Mouse (Mus musculus) MEL (cell line): ENCODE results near the gene Rab1b. TPM values are rescaled to one million over a fixed set of nuclear protein-coding genes. Genes with fewer than 3 reads are reported as not detected.
A peak's percentile ranks its signal among the peaks of the same experiment; 100 is the strongest.

Experiments used
- DNase-seq: peaks from one replicate; pipeline ENCODE4 v3.0.0; 2011; ENCODE audit warnings: low read depth, low spot score
- H3K27ac ChIP-seq: 2 replicates; pipeline ENCODE4 v1.5.1; 2012; ENCODE audit warnings: low read depth, mild to moderate bottlenecking, control low read depth, low read length, moderate library complexity; ENCODE audit not compliant: control insufficient read depth
- H3K27me3 ChIP-seq, 2 experiments: fragments of 150-350 bp in 1 of 2; sonication (generic) in 1 of 2; 2 replicates each; pipeline ENCODE4 v1.6.1; 2012; ENCODE audit warnings: low read length in 2 of 2, mild to moderate bottlenecking in 2 of 2, improper control_type of control experiment in 1 of 2, moderate library complexity in 1 of 2; ENCODE audit not compliant: insufficient read depth in 2 of 2, control insufficient read depth in 1 of 2
- H3K36me3 ChIP-seq, 2 experiments: 2 replicates each; pipeline ENCODE4 v1.6.1; 2012 to 2014; ENCODE audit warnings: low read length in 2 of 2, improper control_type of control experiment in 1 of 2, inconsistent platforms in 1 of 2, mild to moderate bottlenecking in 1 of 2; ENCODE audit not compliant: insufficient read depth in 2 of 2, control insufficient read depth in 1 of 2
- H3K4me1 ChIP-seq, 2 experiments: fragments of 150-350 bp in 1 of 2; sonication (generic) in 1 of 2; 2 replicates each; pipeline ENCODE4 v1.6.1; 2012; ENCODE audit warnings: low read length in 2 of 2, improper control_type of control experiment in 1 of 2, mild to moderate bottlenecking in 1 of 2; ENCODE audit not compliant: insufficient read depth in 2 of 2, control insufficient read depth in 1 of 2
- H3K4me3 ChIP-seq, 2 experiments: fragments of 150-350 bp in 1 of 2; sonication (generic) in 1 of 2; 2 replicates each; pipeline ENCODE4 v1.5.1; 2012; ENCODE audit warnings: low read depth in 2 of 2, low read length in 2 of 2, mild to moderate bottlenecking in 2 of 2, moderate library complexity in 2 of 2, control low read depth in 1 of 2, improper control_type of control experiment in 1 of 2; ENCODE audit not compliant: control insufficient read depth in 1 of 2, insufficient read depth in 1 of 2
- H3K79me2 ChIP-seq: 2 replicates; pipeline ENCODE4 v1.6.1; 2012; ENCODE audit warnings: mild to moderate bottlenecking, low read length, moderate library complexity; ENCODE audit not compliant: control insufficient read depth, poor library complexity, insufficient read depth
- H3K9ac ChIP-seq: 2 replicates; pipeline ENCODE4 v1.6.1; 2012; ENCODE audit warnings: low read depth, mild to moderate bottlenecking, control low read depth, low read length, moderate library complexity; ENCODE audit not compliant: control insufficient read depth, poor library complexity, severe bottlenecking
- H3K9me3 ChIP-seq: fragments of 150-350 bp; sonication (generic); replicated peaks from 2 replicates; pipeline ENCODE4 v1.6.1; 2012; ENCODE audit warnings: mild to moderate bottlenecking, low read length, improper control_type of control experiment, moderate library complexity; ENCODE audit not compliant: insufficient read depth
- BHLHE40 ChIP-seq: IDR thresholded peaks from 2 replicates; pipeline ENCODE4 v1.6.1; 2012; ENCODE audit warnings: low read depth, mild to moderate bottlenecking, inconsistent platforms, low read length, improper control_type of control experiment, borderline replicate concordance
- CHD1 ChIP-seq: IDR thresholded peaks from 2 replicates; pipeline ENCODE4 v1.6.1; 2012; ENCODE audit warnings: low read depth, mild to moderate bottlenecking, inconsistent platforms, low read length, improper control_type of control experiment
- CHD2 ChIP-seq: IDR thresholded peaks from 2 replicates; pipeline ENCODE4 v1.6.1; 2011; ENCODE audit warnings: low read length, improper control_type of control experiment
- CTCF ChIP-seq, 3 experiments: IDR thresholded peaks in 2 of 3; conservative IDR thresholded peaks in 1 of 3; 2 replicates each; pipeline ENCODE4 v1.5.1; 2011 to 2012; ENCODE audit warnings: low read length in 3 of 3, low read depth in 2 of 3, mild to moderate bottlenecking in 2 of 3, improper control_type of control experiment in 1 of 3, inconsistent platforms in 1 of 3, mixed read lengths in 1 of 3, moderate library complexity in 1 of 3; ENCODE audit not compliant: control insufficient read depth in 1 of 3, insufficient read depth in 1 of 3, poor library complexity in 1 of 3, severe bottlenecking in 1 of 3
- ELF1 ChIP-seq: IDR thresholded peaks from 2 replicates; pipeline ENCODE4 v1.6.1; 2014; ENCODE audit warnings: low read depth, mild to moderate bottlenecking, inconsistent platforms, low read length, improper control_type of control experiment, moderate library complexity
- EP300 ChIP-seq, 2 experiments: IDR thresholded peaks; 2 replicates each; pipeline ENCODE4 v1.6.1; 2011; ENCODE audit warnings: improper control_type of control experiment in 2 of 2, low read length in 2 of 2, low read depth in 1 of 2, mild to moderate bottlenecking in 1 of 2
- ETS1 ChIP-seq: IDR thresholded peaks from 2 replicates; pipeline ENCODE4 v1.6.1; 2012; ENCODE audit warnings: low read depth, mild to moderate bottlenecking, inconsistent platforms, low read length, improper control_type of control experiment, moderate library complexity
- GATA1 ChIP-seq: IDR thresholded peaks from 2 replicates; pipeline ENCODE4 v1.6.1; 2011; ENCODE audit warnings: low read depth, low read length, improper control_type of control experiment
- JUND ChIP-seq: IDR thresholded peaks from 2 replicates; pipeline ENCODE4 v1.6.1; 2011; ENCODE audit warnings: low read depth, mild to moderate bottlenecking, improper control_type of control experiment, low read length
- KAT2A ChIP-seq: conservative IDR thresholded peaks from 2 replicates; pipeline ENCODE4 v1.6.1; 2012; ENCODE audit warnings: low read depth, low read length, improper control_type of control experiment, inconsistent platforms
- MAFK ChIP-seq: IDR thresholded peaks from 2 replicates; pipeline ENCODE4 v1.6.1; 2011; ENCODE audit warnings: low read depth, mild to moderate bottlenecking, low read length, improper control_type of control experiment, borderline replicate concordance
- MEF2A ChIP-seq: IDR thresholded peaks from 2 replicates; pipeline ENCODE4 v1.6.1; 2014; ENCODE audit warnings: low read depth, mild to moderate bottlenecking, inconsistent platforms, low read length, improper control_type of control experiment; ENCODE audit not compliant: poor library complexity, insufficient replicate concordance, severe bottlenecking; ENCODE audit errors: extremely low read depth
- MXI1 ChIP-seq: IDR thresholded peaks from 2 replicates; pipeline ENCODE4 v1.6.1; 2011; ENCODE audit warnings: mild to moderate bottlenecking, low read depth, low read length, improper control_type of control experiment
- NRF1 ChIP-seq: IDR thresholded peaks from 2 replicates; pipeline ENCODE4 v1.6.1; 2014; ENCODE audit warnings: low read depth, mild to moderate bottlenecking, inconsistent platforms, low read length, improper control_type of control experiment, moderate library complexity; ENCODE audit not compliant: poor library complexity, insufficient read depth, severe bottlenecking
- POLR2AphosphoS2 ChIP-seq: IDR thresholded peaks from 2 replicates; pipeline ENCODE4 v1.6.1; 2011; ENCODE audit warnings: low read length, improper control_type of control experiment
- POLR2AphosphoS5 ChIP-seq: IDR thresholded peaks from 2 replicates; pipeline ENCODE4 v1.6.1; 2012; ENCODE audit warnings: low read depth, borderline replicate concordance, mild to moderate bottlenecking, inconsistent platforms, low read length, moderate library complexity, mixed read lengths
- RAD21 ChIP-seq: IDR thresholded peaks from 2 replicates; pipeline ENCODE4 v1.6.1; 2011; ENCODE audit warnings: mild to moderate bottlenecking, low read depth, low read length, improper control_type of control experiment
- SMC3 ChIP-seq: IDR thresholded peaks from 2 replicates; pipeline ENCODE4 v1.6.1; 2011; ENCODE audit warnings: low read depth, low read length, improper control_type of control experiment
- TBP ChIP-seq: IDR thresholded peaks from 2 replicates; pipeline ENCODE4 v1.8.0; 2011; ENCODE audit warnings: low read depth, low read length, improper control_type of control experiment
- UBTF ChIP-seq: IDR thresholded peaks from 2 replicates; pipeline ENCODE4 v1.6.1; 2012; ENCODE audit warnings: low read depth, mild to moderate bottlenecking, inconsistent platforms, low read length, improper control_type of control experiment, moderate library complexity, borderline replicate concordance; ENCODE audit not compliant: insufficient read depth
- USF1 ChIP-seq: IDR thresholded peaks from 2 replicates; pipeline ENCODE4 v1.6.1; 2014; ENCODE audit warnings: low read depth, mild to moderate bottlenecking, inconsistent platforms, low read length, improper control_type of control experiment, moderate library complexity
- ZC3H11A ChIP-seq: IDR thresholded peaks from 2 replicates; pipeline ENCODE4 v1.6.1; 2012; ENCODE audit warnings: low read depth, mild to moderate bottlenecking, inconsistent platforms, low read length, improper control_type of control experiment
- ZKSCAN1 ChIP-seq: IDR thresholded peaks from 2 replicates; pipeline ENCODE4 v1.6.1; 2012; ENCODE audit warnings: low read depth, mild to moderate bottlenecking, inconsistent platforms, low read length, improper control_type of control experiment, moderate library complexity
- ZMIZ1 ChIP-seq: IDR thresholded peaks from 2 replicates; pipeline ENCODE4 v1.6.1; 2012; ENCODE audit warnings: low read depth, mild to moderate bottlenecking, inconsistent platforms, low read length, improper control_type of control experiment, moderate library complexity
- ZNF384 ChIP-seq: IDR thresholded peaks from 2 replicates; pipeline ENCODE4 v1.6.1; 2012; ENCODE audit warnings: low read depth, mild to moderate bottlenecking, inconsistent platforms, low read length, improper control_type of control experiment
- polyA plus RNA-seq, 2 experiments: library from polyadenylated mRNA; stranded (reverse) in 1 of 2; unstranded in 1 of 2; fragments of >175 nt in 1 of 2; fragments of >200 nt in 1 of 2; gene quantifications; 2 replicates each; pipeline versions ENCODE4 v1.2.1 to v1.2.4; 2012; ENCODE audit warnings: low replicate concordance in 2 of 2, low read depth in 1 of 2; ENCODE audit not compliant: insufficient read length in 2 of 2, insufficient read depth in 1 of 2, missing spikeins in 1 of 2
- total RNA-seq: library from RNA; depleted of rRNA; stranded (reverse); fragments of 300-350 nt; gene quantifications from 2 replicates; pipeline ENCODE4 v1.2.3, GENCODE M21; 2012

The Rab1b gene
- total and polyA plus RNA-seq, 3 experiments: 86.4 to 162 TPM; not detected in 1

DNA sequence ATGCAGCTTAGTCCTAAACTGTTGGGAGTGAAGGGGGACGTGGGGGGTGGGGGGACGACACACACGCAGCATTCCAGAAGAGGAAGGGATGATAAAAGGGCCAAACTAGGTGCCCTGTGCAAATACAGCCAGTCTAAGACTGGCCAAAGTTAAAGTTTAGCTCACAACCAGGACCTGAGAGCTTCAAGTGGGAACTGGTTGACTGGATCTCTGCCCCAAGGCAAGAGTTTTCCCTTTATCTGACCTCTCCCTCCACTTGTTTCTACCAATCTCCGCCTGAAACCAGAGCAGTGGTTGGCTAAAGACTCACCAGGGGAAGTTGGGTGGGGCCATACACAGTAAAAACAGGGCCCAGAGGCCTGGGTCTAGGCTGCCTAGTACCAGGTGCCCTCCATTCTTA is 1.8 kb upstream of the Rab1b start:
- H3K36me3 ChIP-seq: peaks cover 1 to 6% of the 10 kb centered on the region in 2 experiments; a peak in 3 of 4 replicates
- H3K4me1 ChIP-seq: peaks cover 2 to 6% of the 10 kb centered on the region in 2 experiments; a peak in 3 of 4 replicates
- no peak overlapping the region for H3K27ac ChIP-seq
- no peak overlapping the region for H3K9ac ChIP-seq
- H3K4me3 ChIP-seq: no peak overlapping the region
- no peak for DNase-seq
- H3K79me2 ChIP-seq: peaks cover 9% of the 10 kb centered on the region; the same call in 1 of the 2 replicates
- no peaks in the 10 kb centered on the region for H3K9me3 ChIP-seq
- no peaks in the 10 kb centered on the region for H3K27me3 ChIP-seq
- TF ChIP-seq ELF1 (no peak), MEF2A (no peak), ZKSCAN1 (no peak), GATA1 (no peak), RAD21 (no peak), TBP (no peak), MXI1 (no peak), ZMIZ1 (no peak), CHD2 (no peak), UBTF (no peak), USF1 (no peak), POLR2AphosphoS5 (no peak), NRF1 (no peak), SMC3 (no peak), BHLHE40 (no peak), KAT2A (no peak), JUND (no peak), CHD1 (no peak)

DNA sequence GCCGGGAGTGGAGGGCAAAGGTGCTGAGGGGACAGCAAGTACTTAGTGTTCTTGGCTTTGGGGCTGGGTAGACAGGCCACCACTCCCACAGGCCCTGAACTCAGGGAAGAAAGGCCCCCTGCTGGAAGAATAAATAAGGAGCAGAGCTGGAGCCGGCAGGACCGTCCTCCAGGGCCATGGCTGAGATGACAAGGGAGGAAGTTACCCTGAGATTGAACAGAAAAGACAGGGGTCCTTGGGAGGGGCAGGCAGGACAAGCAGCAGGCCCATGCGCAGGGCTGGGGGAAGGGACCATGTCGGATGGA is 1.4 kb upstream of the Rab1b start:
- no peak overlapping the region for H3K4me3 ChIP-seq
- H3K4me1 ChIP-seq: peaks cover 2 to 6% of the 10 kb centered on the region in 2 experiments; a peak in 3 of 4 replicates
- no peaks in the 10 kb centered on the region for H3K9me3 ChIP-seq
- peaks cover 9% of the 10 kb centered on the region; the same call in 1 of the 2 replicates for H3K79me2 ChIP-seq
- TF ChIP-seq ZNF384: no peak
- TF ChIP-seq ZC3H11A: no peak
- no peak for TF ChIP-seq KAT2A
- TF ChIP-seq MAFK: no peak
- TF ChIP-seq POLR2AphosphoS2: no peak
- peak; percentile 17; the same call in 1 of the 2 replicates for TF ChIP-seq SMC3
- no peak for TF ChIP-seq ETS1
- TF ChIP-seq GATA1: no peak
- TF ChIP-seq UBTF: no peak
- peak in 2 of 3 experiments; percentile 17 to 34; a peak in 2 of 6 replicates for TF ChIP-seq CTCF (IDR thresholded peaks at IDR 0.05 in 2 of 3, conservative IDR thresholded peaks at IDR 0.05 in 1 of 3; ENCODE audit: control insufficient read depth in 1 of 3, insufficient read depth in 1 of 3, low read depth in 2 of 3, low read length in 3 of 3, poor library complexity in 1 of 3, severe bottlenecking in 1 of 3)
- TF ChIP-seq EP300 (IDR thresholded peaks at IDR 0.05; ENCODE audit: low read depth in 1 of 2, low read length in 2 of 2): no peak
- TF ChIP-seq, all 39 proteins: peak for 2
- Histone ChIP-seq H3K9ac (no peak overlapping the region), H3K27ac (no peak overlapping the region), H3K27me3 (no peaks in the 10 kb centered on the region), H3K36me3 (peaks cover 1 to 6% of the 10 kb centered on the region in 2 experiments; a peak in 3 of 4 replicates)
- DNase-seq: peak; percentile 39
